Mouse (Mus musculus) layer of hippocampus, postnatal 25 days (tissue): ENCODE data around the gene Spag6l. TPM values are rescaled to one million over a fixed set of nuclear protein-coding genes. Genes with fewer than 3 reads are reported as not detected.
A peak's percentile ranks its signal among the peaks of the same experiment; 100 is the strongest.
"Not testable (repeated sequence)": the region's sequence is repeated elsewhere in the genome, so short reads cannot be mapped to it uniquely, and the experiment has no call there.

Experiments
- DNase-seq, 2 experiments: peaks; one replicate each; pipeline ENCODE4 v3.0.0; 2022; ENCODE audit warnings: mixed read lengths in 2 of 2, low spot score in 1 of 2; ENCODE audit errors: extremely low spot score in 1 of 2
- total RNA-seq, 2 experiments: library from RNA; stranded (reverse); gene quantifications; 2 replicates each; pipeline ENCODE4 v1.2.3; 2021

Spag6l gene
- total RNA-seq: 10 to 100 TPM in 1 of 2 experiments, 1 to 10 TPM in 1; 8.7 to 10.6 TPM

DNA sequence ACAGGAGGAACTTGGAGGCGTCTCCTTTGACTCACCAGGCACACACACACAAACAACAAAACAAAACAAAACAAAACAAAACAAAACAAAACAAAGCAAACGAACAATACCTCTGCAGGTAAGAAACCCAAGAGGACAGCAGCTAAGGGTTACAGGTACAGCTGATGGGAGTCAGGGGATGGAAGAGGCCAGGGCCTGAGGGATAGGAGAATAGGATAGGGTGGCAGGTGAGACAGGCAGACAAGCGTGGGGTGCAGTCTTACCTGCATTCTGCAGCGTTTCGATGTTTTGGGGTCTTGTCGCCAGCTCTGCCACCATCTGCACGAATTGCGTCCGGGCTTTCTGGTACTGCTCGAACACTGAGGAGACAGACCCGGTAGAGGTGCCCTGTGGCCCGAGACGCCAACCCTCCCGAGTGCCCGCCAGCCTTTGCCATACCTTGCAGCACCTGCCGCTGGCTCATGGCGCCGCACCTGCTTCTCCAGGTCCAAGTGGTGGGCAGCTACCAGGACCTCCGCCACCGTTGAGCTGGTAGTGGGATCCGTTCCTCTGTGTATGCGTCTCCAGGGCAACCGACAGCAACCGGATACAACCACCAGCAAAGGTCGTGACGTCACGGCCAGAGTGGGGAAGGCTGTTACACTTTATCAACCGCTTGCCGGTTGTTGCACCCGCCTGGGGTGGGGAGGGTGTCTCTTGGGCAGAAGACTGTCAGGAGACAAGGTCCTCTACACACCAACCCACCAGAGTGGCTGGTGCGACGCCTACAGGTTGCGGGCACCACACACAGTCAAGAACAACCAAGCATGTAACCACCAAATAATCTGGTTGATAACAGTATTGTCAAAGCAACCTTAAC is at the start of gene Spag6l:
Gene Spag6l (minus strand): TSS at position 700 of the 859 bp plus-strand sequence.
- peak; percentile 44 to 49 for DNase-seq

DNA sequence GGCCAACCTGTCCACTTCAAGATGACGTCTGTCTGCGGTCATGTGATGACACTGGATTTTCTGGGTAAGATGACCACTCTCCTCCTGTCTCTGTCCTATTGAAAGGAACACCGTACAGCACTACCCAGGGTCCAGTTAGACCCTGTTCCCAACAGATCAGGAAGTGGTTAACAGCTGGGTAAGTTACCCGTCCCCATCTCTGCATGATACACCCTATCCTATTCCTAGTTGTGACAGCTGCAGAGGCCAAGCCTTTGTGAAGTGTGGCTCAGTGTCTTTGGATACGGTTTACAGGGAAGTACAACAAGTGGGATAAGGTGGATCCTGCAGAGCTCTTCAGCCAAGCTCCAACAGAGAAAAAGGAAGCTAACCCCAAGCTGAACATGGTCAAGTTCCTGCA is 49.8 kb upstream of the Spag6l start:
- no peak for DNase-seq

DNA sequence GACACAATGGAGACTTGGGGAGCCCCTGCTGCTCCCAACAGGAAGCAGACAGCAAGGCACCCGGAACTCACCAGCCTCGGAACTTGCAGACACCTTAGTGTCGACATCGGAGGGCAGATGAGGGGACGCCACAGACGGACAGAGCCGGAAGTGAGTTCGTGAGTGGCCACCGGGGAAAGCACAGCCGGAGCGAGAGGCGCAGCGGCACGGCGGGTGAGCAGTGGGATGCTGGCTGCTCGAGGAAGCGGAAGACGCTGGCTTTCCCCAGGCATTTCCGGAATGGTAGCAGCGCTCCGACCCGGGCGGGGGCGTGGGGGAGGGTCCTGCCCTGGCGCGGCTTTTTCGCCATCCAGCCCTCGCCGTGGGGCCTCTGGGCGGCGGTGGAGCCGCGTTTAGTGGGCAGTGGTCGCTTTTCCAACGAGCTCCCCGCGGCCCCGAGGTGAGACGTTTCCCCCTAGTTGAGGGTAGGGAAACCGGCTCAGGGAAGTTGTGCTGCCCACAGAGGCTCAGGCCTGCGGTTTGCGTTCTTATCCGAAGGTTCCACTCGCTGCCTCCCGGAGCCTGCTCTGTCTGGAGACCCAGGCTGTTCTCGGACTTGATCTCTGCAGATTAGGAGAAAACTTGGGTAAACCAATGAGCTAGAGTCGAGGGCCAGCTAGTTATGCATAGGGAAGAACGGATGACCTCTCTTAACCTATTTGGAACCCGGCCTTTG is 41.5 kb upstream of the Spag6l start, which contains the start of the genes Top3b and Vpreb1:
Gene Top3b (plus strand): TSS at position 120 of the 715 bp plus-strand sequence.
Gene Vpreb1 (minus strand): TSS at position 227 of the 715 bp plus-strand sequence.
- peak; percentile 79 to 81 for DNase-seq

DNA sequence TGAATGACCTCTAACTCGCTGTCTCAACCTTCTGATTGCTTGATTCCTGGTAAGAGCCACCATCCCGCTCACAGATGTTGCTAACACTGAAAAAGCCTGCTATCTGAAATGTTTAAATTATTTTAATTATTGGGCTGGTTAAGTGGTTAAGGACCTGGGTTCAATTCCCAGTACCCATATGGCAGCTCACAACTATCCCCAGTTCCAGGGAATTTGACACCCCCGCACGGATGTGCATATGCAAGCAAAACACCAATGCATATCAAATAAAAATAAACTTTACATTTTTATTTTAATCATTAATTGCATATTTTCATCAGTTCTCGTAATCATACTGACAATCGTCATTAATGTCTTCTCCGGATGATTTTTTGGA is 41.0 kb upstream of the Spag6l start:
- DNase-seq: no peak

DNA sequence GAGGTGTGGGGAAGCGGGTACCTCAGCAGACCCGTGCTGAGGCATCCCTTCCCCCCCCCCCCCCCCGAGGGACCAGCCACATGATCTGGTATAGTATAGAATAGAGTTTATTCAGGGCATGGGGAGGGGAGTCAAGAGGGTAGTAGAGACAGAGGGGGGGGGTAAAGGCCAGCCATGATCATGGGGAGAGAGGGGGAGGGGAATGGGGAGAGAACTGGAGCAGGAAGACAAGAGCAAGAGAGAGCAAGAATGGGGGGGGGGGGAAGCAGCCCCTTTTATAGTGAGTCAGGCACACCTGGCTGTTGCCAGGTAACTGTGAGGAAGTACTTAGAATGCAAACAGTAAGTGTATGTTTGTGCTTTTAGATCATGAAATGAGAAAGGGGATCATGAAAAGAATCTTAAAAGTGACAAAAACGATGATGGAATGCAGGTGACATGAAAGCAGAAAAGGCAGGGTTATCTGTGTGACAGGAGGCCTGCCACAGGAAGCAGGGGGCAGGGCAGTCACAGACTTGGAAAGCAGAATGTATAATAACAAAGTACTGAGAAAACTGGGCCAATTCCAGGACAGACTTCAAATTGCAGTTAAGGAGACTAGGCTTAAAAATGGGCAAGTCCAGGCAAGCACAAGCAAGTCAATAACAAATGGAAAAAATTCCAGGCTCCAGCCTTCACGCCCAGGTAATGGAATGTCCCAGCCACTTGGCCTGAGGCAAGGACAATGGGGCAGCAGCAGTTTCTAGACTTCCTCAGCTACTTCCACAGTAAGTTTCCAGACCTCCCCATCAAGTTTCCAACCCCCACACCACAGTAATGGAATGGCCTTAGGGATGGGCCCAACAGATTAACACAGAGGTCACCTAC is 36.7 kb upstream of the Spag6l start:
- DNase-seq: no peak

DNA sequence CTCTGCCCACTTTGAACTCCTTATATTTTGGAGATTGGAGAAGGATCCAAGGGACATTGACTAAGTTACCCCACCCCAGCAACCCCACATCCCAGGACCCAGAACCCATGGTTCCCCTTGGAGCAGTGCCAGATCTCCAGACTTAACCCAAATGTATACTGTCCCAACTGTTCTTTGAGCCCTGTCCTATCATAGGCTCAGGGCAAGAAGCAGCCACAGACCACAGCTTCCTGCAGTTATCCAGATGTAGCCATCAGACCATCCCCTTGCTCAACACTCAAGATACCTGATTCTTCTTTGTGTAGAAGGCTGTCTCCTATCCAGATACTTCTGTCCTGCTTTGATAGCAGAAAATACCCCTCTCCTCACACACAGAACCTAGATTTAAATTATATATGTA is 36.0 kb upstream of the Spag6l start:
- no peak for DNase-seq

DNA sequence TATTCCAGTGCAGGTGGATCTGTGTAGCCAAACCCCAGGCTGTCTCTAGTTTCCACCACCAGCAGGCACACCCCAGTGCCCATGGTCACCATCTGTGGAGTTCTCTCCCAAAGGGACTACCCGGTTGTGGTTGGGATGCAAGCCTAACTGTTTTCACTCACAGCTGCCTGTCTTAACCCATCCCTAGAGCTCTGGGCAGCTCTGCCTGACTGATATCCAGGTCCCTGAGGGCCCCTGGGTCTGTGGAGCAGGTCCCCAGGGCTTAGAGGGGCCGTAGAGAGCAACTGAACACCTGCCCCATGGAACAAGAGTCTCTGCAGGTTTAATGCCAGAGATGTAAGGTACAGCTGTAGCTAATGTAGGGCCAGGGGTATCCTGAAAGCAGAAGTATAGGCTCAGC is 34.7 kb upstream of the Spag6l start, which contains the start of gene Igll1:
Gene Igll1 (minus strand): TSS at position 8 of the 400 bp plus-strand sequence.
- no peak for DNase-seq

DNA sequence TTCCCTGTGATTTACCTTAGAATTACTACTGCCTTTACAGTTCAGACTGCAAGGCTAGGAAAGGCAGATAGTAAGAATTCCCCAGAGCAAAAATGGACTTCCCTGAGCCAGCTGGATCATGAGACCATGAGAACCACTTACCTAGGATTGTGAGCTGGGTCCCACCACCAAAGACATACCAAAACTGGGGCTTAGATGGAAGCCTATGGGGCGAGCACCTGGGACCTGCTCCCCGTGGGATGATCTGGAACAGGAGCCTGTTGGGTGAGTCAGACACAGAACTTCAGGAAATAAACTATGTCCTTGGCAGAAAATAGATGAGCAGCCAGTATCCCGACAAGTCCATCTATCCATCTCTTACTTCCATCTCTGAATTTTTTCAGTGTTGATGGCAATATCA is 33.0 kb upstream of the Spag6l start:
- no peak for DNase-seq

DNA sequence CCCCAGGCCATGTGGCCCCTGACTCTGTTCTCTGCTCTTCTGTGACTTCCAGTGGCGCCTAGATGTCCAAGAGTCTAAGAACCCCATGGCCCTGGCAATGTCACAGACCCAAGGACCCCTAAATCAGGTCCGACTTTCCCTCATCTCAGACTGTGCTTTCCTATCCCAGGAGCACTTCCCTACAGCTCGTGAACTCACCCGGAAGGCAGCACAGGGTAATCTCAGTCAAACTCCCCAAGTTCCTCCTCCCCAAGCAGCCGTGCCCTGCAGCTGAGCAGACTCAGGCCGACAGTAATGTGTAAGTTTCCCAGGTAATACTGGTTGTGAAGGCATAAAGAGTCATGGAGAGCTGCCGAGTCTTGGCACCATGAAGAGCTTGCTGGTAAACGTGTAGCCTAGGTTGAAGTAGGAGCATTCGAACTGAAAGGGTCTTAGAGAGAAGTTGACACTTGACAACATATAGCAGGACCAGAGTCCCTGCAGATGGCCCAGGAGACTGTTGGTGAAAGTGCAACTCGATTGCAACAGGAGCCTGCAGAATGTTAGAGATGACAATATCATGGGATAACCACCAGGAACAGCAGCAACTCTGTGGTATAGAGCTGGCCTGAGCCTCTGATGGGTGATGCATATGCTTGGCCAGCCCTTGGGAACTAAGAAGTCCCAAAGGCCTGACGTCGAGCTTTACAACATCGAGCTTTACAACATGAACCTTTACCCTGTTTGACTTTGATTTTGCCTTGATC is 27.6 kb upstream of the Spag6l start:
- DNase-seq: no peak

DNA sequence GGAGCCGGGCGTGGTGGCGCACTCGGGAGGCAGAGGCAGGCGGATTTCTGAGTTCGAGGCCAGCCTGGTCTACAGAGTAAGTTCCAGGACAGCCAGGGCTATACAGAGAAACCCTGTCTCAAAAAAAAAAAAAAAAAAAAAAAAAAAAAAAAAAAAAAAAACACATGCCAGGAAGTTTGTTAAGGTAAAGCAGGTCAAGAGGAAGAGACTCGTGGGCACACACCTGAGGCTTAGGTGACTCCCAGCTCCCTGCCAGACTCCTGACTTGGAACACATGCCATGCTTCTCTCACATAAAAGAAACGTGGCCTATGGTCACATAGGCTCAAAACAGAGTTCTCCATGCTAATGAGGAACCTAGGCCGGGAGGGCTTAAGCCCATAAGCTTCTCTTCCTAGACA is 26.8 kb upstream of the Spag6l start:
- DNase-seq: not testable (repeated sequence)

DNA sequence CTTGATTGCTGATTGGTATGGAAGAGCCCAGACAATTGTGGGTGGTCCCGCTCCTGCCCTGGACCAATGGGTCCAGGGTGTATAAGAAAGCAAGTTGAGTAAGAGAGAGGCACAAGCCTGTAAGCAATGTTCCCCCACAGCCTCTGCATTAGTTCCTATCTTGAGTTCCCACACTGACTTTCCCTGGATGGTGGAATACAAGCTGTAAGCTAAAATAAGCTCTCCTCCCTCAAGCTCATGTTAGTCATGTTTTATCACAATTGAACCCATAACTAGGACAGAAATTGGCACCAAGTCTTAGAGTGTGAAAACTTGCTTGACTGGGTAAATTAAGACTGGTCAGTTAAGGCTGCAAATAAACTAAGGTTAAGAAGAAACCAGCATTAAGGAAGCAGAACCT is 26.3 kb upstream of the Spag6l start:
- no peak for DNase-seq

DNA sequence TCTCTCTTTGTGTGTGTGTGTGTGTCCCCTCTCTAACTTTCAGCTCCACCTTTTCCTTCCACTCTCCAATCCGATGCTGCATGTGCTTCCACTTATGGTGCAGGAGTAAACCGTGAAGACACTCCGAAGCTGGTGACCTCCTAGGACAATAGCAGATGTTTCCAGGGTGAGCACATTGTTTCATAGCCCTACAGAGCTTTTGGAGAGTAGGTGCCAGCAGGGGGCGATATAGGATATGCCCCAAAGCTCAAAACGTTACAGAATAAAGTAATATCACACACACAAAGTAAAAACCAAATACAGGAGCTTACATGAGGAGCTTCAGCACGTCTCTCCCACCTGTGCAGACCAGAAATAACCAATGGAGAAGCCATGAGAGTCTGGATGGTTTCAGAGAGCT is 25.6 kb upstream of the Spag6l start:
- DNase-seq: peak in 1 of 2 experiments; percentile 64

DNA sequence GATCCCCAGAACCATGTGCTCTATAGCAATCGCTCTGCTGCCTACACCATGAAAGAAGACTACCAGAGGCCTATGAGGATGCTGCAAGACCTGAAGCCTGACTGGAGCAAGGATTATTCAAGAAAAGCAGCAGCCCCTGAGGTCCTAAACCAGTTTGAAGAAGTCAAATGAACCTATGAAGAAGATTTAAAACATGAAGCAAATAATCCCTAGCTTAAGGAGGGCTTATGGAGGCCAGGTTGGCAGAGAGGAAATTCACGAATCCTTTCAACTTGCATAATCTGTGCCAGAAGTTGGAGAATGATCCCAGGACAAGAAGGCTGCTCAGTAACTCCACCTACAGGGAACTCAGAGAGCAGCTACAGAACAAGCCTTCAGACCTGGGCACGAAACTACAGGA is 23.2 kb upstream of the Spag6l start:
- no peak for DNase-seq

DNA sequence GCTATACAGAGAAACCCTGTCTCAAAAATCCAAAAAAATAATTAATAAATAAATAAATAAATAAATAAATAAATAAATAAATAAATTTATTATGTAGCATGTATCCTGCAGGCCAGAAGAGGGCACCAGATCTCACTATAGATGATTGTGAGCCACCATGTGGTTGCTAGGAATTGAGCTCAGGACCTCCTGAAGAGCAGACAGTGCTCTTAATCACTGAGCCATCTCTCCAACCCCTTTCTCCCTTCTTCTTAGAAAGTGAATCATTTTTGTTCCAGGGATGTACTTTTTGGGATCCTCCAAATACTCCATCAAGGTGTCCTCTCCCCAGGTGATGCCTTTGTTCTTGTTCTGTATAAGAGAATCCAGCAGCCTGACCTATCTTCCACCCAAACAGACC is 19.9 kb upstream of the Spag6l start:
- DNase-seq: no peak

DNA sequence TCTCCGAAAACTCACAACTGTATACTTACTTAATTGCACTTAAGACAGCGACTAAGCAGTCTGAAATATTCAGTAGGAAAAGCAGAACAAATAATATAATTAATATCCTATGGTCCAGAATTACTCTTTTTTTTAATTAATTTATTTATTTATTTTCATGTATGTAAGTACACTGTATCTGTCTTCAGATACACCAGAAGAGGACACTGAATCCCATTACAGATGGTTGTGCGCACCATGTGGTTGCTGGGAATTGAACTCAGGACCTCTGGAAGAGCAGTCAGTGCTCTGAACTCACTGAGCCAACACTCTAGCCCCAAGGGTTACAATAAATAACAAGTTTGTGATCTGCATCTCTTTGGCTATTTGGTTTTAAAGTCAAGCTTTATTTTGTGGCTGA is 415 bp upstream of the Spag6l start:
- DNase-seq: no peak

DNA sequence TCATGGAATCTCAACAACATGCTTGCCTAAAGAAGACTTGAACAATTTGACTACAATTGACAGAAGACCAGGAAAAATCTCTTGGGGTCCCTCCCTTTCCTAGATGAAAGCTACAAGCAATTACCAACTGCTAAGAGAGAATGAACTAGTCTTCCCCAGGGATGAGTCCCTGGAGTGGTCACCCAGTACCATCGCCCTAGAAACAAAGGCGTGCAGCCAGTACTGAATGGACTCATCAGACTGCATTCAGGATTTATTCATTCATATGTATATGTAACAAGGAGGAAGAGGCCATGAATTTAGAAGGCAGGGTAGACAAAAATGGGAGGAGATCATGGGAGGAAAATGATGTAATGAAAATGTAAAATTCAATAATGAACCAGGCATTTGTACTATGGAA is 3.0 kb downstream of the Spag6l start:
- DNase-seq: no peak

DNA sequence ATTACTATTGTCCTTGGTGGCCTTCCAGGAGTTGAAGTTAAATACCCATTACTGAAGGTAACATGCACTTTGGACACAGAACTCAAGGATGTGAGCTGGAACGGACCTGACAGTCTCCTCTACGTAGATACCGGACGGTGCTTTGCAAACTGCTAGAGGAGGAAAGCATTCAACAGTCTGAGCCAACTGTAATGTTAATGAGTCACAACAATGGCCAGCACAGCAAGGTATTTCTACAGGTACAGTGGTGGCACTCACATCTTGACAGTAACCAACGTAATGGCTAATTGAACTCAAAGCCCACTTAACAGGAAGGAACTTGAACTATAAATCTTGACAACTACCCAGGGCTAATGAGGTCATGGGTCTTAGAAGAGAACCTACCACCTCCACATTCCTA is 3.8 kb downstream of the Spag6l start:
- DNase-seq: no peak

DNA sequence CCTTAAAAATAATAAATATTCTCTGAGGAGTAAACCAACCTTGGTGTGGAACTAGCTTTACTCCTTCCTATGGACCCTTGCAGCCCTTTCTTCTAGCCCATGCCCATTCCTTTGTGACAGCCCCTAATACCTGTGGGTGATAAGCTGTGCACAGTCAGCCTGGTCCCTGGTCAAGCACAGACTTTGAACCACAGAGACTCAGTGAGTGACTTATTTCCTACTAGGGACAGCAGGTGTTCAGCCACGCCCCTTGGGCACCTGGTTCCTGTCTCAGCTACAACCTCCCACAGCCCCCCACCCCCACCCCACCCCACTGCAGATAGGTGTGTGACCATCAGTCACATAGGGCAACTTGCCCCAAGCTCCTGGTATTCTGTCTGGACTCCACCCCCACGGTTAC is 22.9 kb downstream of the Spag6l start:
- DNase-seq: no peak
